Mouse (Mus musculus): Measurements from ENCODE around the gene Fmo5.

- TF ChIP-seq CHD2 (IDR thresholded peaks at IDR 0.05; ENCODE audit: low read depth, low read length): no peak
- no peak for TF ChIP-seq MAFK (IDR thresholded peaks at IDR 0.05; ENCODE audit: insufficient read depth, low read depth, low read length)
Measured at GRCm38 (mm10) chr3:97593089-97593488, 35.5 kb upstream of the Fmo5 start.

Data from ES-E14 (cell line).